Mouse (Mus musculus) testis, postnatal 14 days (tissue): ENCODE measurements at regions not wholly inside any gene's neighbourhood (a gene's known extent, or its start where the extent isn't known, plus 50 kb on each side); places are given as distances from the start of the nearest gene placed in this dataset.

ENCODE experiments used
- DNase-seq: peaks from one replicate; pipeline ENCODE4 v3.0.0; 2021; ENCODE audit warnings: low spot score

- no peak for DNase-seq
Observed at GRCm38 (mm10) chr2:49376281-49376680, 75.0 kb upstream of the Epc2 start.

DNA sequence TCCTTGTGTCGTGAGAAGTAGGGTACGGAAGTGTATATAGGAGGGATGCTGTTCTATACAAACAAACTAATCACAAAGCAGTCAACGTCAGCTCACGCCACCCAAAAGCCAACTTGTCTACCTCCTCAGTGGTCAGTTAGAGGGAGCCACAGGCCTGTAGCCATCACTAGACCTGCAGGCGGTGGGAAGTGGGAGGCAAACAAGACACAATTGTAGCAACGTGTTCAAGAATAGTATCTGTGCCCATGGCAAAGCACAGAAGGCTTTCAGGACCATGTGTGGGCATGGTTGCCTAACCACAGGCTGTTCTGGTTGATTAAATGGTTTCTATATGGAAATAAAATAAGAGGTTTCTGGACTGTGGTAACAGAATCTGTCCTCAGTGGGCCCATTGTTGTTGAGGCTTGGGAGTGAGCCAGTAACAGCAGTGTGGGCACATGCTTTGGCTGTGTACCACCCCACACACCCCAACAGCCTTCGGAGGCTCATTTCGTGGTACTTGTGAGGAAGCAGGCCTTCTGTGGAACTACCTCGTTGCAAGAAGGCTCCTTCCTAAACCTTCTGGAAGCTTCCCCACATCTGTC lies 72.0 kb upstream of the Epc2 start:
- DNase-seq, result no peak

DNA sequence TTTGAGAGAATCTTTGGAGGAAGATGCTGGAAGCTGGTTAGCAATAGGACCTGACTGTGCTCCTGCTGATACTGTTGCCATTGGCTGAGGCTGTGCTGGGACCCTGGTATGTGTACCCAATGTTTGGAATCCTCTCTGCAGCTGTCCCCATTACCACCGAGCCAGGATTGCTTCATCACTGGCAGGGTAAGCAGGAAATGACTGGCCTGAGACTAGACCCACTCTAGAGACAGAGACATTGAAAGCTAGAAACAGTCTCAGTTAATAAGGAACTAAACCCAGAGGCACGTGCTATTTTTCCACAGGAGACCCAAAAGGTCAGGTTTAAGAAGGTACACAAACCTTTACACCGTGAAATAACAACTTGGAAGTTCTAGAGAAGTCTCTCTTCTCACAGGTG lies 70.3 kb upstream of the Epc2 start:
- DNase-seq, result no peak

DNA sequence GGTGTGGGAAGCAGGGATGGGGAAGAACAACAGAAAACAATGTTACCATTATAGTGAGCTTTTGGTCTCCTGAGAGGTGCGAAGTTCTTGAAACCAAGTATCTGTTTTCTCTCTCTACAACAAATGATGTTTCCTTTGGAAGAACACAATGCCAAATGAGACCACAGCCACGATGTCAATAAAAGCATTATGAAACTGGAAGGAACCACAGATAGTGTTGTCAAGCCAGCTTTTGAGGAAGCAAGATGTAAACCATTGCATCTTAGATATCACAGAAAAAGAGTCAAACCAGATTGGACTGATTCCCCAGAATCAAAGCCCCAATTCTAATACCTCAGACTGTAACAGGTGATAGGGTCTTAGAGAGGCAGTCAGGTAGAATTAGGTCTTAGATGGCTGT lies 64.5 kb upstream of the Epc2 start:
- DNase-seq, result peak; percentile 7

GRCm38 (mm10) chr2:49391322-49392262 lies 59.7 kb upstream of the Epc2 start:
- no peak for DNase-seq
